Mouse (Mus musculus): Measurements from ENCODE around the gene Csnk2a2.

- TF ChIP-seq USF1 (IDR thresholded peaks at IDR 0.05; ENCODE audit: low read depth) (no peak), E2F4 (IDR thresholded peaks at IDR 0.05; ENCODE audit: insufficient read depth) (no peak), POLR2A (IDR thresholded peaks at IDR 0.05; ENCODE audit: insufficient read length, low read depth) (no peak), TCF12 (IDR thresholded peaks at IDR 0.05; ENCODE audit: insufficient read depth, poor library complexity, severe bottlenecking) (no peak), CEBPB (IDR thresholded peaks at IDR 0.05; ENCODE audit: insufficient read depth, poor library complexity, severe bottlenecking) (no peak), MYOG (IDR thresholded peaks at IDR 0.05; ENCODE audit: control insufficient read depth in 1 of 3, insufficient read depth in 1 of 3, insufficient read length in 2 of 3, low read depth in 2 of 3) (no peak), MAX (IDR thresholded peaks at IDR 0.05; ENCODE audit: low read depth) (no peak)
Observed at GRCm38 (mm10) chr8:95435471-95435870, 54.4 kb downstream of the Csnk2a2 start.

All from myocyte (in vitro differentiated cells).